Mouse (Mus musculus): Measurements from ENCODE around the gene Pdgfb. TPM values are rescaled to one million over a fixed set of nuclear protein-coding genes. Genes with fewer than 3 reads are reported as not detected.
A peak's percentile ranks its signal among the peaks of the same experiment; 100 is the strongest.

The Pdgfb gene
- 1.5 and 2.0 TPM in 2 replicates for polyA plus RNA-seq (2014; fragmentation: Nextera tagmentation; extraction: Ambion mirVana)

DNA sequence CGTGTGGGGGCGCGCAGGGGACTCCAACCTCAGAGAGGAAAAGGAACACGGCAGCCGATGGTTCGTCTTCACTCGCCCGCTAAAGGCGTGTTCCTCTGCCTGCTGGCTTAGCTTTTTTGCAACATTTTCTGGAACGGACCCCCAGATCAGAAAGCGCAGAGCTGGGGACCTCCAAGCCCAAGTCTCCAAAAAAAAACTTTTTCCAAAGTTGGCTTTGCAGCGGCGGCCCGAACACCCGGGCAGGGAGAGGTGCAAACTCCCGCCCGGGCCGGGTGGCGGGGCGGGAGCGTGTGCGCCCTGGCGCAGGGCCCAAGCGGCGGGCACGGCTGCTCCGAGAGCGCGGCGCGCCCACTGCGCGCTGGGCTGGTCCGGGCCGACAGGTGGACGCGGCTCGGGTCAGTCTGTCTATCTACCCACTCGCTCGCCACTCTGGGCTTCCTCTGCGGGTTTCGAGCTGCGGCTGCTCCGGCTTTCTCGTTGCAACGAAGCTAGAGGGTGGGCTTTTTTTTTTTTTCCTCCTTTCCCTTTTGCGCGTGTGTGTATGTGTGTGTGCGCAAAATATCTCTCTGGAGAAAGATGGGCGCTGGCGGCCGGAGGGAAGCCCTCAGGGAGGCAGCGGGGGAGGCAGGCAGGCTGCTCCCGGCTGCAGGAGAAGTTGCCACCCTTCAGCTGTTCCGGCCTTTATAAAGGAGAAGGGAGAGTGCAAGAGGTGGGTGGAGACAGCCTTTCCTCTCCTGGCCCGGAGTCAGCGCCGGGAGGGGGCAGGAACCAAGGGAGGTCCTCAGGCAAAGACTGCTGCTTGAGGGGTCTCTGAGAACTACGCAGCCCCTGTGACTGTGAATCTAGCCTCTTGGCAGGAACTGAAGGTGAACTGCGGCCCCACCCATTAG, at the start of gene Pdgfb:
Gene Pdgfb, minus strand, starts transcription at position 657 of the 890 bp plus-strand sequence.
- peak; percentile 91 for DNase-seq (ENCODE audit: low spot score, missing footprints)
- no peak for ATAC-seq (ENCODE audit: low FRiP score)
- peak within 1 kb of the TSS; percentile 38 for H3K4me2 ChIP-seq
- H3K4me3 ChIP-seq (ENCODE audit: low read depth, low read length) = peak within 1 kb of the TSS; percentile 57
- no peak within 1 kb of the TSS for H3K27ac ChIP-seq (ENCODE audit: low read depth, low read length)
- peaks cover 62% of the 10 kb centered on the region for H3K27me3 ChIP-seq (ENCODE audit: control insufficient read depth, insufficient read depth, low read length)
- H3K36me3 ChIP-seq (ENCODE audit: control insufficient read depth, insufficient read depth, low read length) = no peaks in the 10 kb centered on the region
- WGBS = 1% methylated on average over 60 of the region's 60 CpGs
- peak within 1 kb of the TSS; percentile 3; the same call in 1 of the 2 replicates for H3K9ac ChIP-seq (ENCODE audit: low read length)
- H3K9me3 ChIP-seq (ENCODE audit: control insufficient read depth, low read length) = no peaks in the 10 kb centered on the region
- peaks cover 22% of the 10 kb centered on the region for H3K4me1 ChIP-seq (ENCODE audit: control insufficient read depth, insufficient read depth, low read length)

DNA sequence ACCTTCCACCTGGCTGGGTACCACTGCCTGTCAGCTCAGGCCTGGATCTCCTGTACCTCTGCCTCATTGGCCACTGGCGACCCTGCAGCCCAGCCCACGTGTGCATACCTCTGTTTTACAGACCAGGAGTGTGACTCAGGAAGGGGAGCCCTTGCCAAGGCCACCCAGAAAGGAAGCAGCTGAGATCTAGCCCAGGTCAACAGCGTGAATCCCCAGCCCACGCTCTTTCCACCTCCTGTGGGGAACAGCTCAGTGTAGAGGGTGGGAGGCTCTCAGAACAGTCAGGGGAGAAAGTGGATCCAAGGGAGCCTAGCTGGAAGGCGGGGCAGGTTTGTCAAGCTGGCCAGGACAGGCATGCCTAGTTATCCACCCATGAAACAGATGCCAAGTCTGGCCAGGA, 48.0 kb upstream of the Pdgfb start:
- H3K27me3 ChIP-seq (ENCODE audit: control insufficient read depth, insufficient read depth, low read length) = no peaks in the 10 kb centered on the region
- no peak overlapping the region for H3K9ac ChIP-seq (ENCODE audit: low read length)
- H3K9me3 ChIP-seq (ENCODE audit: control insufficient read depth, low read length) = no peaks in the 10 kb centered on the region
- no peak overlapping the region for H3K27ac ChIP-seq (ENCODE audit: low read depth, low read length)
- no peak for ATAC-seq (ENCODE audit: low FRiP score)
- DNase-seq (ENCODE audit: low spot score, missing footprints) = peak; percentile 54
- no peak overlapping the region for H3K4me2 ChIP-seq
- 47% methylated on average over 5 of the region's 5 CpGs for WGBS
- H3K36me3 ChIP-seq (ENCODE audit: control insufficient read depth, insufficient read depth, low read length) = no peaks in the 10 kb centered on the region
- no peaks in the 10 kb centered on the region for H3K4me1 ChIP-seq (ENCODE audit: control insufficient read depth, insufficient read depth, low read length)
- H3K4me3 ChIP-seq (ENCODE audit: low read depth, low read length) = no peak overlapping the region

DNA sequence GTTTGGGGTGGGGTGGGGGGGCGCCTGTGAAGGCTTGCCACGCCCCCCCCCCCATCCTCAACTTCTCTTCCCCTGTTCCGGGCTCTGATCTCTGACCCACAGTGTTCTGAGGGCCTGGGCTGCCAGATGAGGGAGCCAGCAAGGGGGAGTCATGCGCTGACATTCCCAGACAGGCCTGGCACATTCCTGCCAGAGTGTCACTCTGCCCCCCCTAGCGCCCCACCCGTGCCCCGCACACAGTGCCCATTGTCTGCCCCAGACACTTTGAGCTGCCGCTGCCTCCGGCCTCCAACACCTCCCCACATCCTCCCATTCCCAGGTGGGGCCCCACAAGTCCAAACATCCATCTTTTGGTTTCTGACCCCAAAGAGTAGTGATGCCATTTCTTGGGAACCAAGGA, 47.6 kb upstream of the Pdgfb start:
- Histone ChIP-seq H3K9ac (ENCODE audit: low read length) (no peak overlapping the region), H3K36me3 (ENCODE audit: control insufficient read depth, insufficient read depth, low read length) (no peaks in the 10 kb centered on the region), H3K4me2 (no peak overlapping the region), H3K27me3 (ENCODE audit: control insufficient read depth, insufficient read depth, low read length) (no peaks in the 10 kb centered on the region), H3K4me3 (ENCODE audit: low read depth, low read length) (no peak overlapping the region), H3K27ac (ENCODE audit: low read depth, low read length) (no peak overlapping the region), H3K4me1 (ENCODE audit: control insufficient read depth, insufficient read depth, low read length) (no peaks in the 10 kb centered on the region), H3K9me3 (ENCODE audit: control insufficient read depth, low read length) (no peaks in the 10 kb centered on the region)
- ATAC-seq (ENCODE audit: low FRiP score) (no peak), DNase-seq (ENCODE audit: low spot score, missing footprints) (no peak)
- 69% methylated on average over 8 of the region's 9 CpGs for WGBS

DNA sequence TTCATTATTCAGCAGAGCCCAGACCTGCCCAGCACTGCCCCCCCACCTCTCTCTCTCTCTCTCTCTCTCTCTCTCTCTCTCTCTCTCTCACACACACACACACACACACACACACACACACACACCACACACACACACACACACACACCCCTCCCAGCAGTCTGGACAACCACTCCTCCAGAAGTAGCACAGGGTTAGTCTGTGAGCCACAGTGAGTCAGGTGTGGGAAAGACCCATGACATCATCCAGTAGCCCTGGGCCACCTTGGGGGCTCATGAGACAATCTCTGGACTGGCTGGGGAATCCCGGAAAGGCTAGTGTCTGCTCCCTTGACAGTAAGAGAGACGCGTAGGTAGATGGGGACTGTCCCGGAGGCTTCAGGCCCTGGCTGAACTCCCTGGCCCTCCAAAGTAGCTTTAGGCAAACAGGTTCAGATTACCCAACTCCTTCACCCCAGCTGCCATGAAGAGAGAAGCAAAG, 46.3 kb upstream of the Pdgfb start:
- Histone ChIP-seq H3K36me3 (ENCODE audit: control insufficient read depth, insufficient read depth, low read length) (no peaks in the 10 kb centered on the region), H3K4me2 (no peak overlapping the region), H3K9ac (ENCODE audit: low read length) (no peak overlapping the region), H3K4me1 (ENCODE audit: control insufficient read depth, insufficient read depth, low read length) (no peaks in the 10 kb centered on the region), H3K27ac (ENCODE audit: low read depth, low read length) (no peak overlapping the region), H3K27me3 (ENCODE audit: control insufficient read depth, insufficient read depth, low read length) (no peaks in the 10 kb centered on the region), H3K9me3 (ENCODE audit: control insufficient read depth, low read length) (no peaks in the 10 kb centered on the region), H3K4me3 (ENCODE audit: low read depth, low read length) (no peak overlapping the region)
- WGBS = 85% methylated on average over 4 of the region's 4 CpGs
- DNase-seq (ENCODE audit: low spot score, missing footprints) (peak; percentile 53), ATAC-seq (ENCODE audit: low FRiP score) (no peak)

DNA sequence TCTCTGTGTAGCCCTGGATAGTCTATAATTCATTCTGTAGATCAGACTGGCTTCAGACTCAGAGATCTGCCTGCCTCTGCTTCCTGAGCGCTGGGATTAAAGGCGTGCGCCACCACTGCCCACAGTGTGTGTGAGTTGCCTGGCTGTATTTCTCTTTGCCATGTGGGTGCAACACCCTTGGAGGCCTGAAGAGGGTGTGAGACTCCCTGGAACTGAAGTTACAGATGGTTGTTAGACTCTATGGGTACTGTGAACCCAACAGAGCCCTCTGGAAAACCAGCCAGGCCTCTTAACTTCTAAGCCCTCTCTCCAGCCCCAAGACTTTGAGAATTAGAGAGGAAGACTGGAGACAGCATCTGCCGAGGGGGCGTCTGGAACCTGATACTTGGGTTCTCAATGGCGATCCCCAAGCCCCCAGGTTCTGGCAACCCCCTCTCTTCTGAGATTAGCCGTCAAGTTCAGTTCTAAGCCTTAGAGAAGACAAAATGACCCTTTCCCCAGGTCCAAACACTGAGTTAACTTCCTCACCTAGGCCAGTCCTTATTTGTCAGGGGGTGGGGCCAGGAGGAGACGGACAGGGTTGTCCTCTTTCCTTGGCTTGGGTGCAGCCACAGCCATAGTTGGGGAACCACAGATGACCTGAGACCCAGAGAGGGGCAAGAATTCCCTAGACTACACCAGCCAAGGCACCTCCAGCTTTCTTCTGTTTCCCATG, 45.7 kb upstream of the Pdgfb start:
- Histone ChIP-seq H3K9ac (ENCODE audit: low read length) (no peak overlapping the region), H3K27me3 (ENCODE audit: control insufficient read depth, insufficient read depth, low read length) (no peaks in the 10 kb centered on the region)
- no peak for ATAC-seq (ENCODE audit: low FRiP score)

DNA sequence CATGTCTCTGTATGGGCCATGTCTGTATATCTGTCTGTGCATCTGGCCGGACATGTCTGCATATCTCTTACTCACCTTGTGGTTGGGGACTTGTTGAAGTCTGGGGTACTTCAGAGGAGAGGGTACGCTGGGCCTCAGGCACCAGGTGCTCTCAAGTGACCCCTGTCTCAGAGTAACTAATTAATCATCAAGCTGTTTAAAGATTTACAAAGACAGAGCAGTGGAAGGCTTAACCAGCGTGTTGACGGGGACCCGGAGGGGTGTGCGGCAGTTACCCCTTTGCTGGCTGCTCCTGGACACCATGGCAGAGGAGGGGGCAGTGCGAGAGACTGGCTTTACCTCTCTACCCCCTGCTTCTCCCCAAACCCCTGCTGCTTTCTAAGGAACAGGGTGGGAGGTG, 44.8 kb upstream of the Pdgfb start:
- Histone ChIP-seq H3K27ac (ENCODE audit: low read depth, low read length) (no peak overlapping the region), H3K4me3 (ENCODE audit: low read depth, low read length) (no peak overlapping the region), H3K9ac (ENCODE audit: low read length) (no peak overlapping the region), H3K36me3 (ENCODE audit: control insufficient read depth, insufficient read depth, low read length) (no peaks in the 10 kb centered on the region), H3K9me3 (ENCODE audit: control insufficient read depth, low read length) (no peaks in the 10 kb centered on the region), H3K4me2 (no peak overlapping the region), H3K4me1 (ENCODE audit: control insufficient read depth, insufficient read depth, low read length) (no peaks in the 10 kb centered on the region), H3K27me3 (ENCODE audit: control insufficient read depth, insufficient read depth, low read length) (no peaks in the 10 kb centered on the region)
- no peak for ATAC-seq (ENCODE audit: low FRiP score)
- 89% methylated on average over 7 of the region's 7 CpGs for whole genome bisulfite sequencing
- DNase-seq (ENCODE audit: low spot score, missing footprints) = peak; percentile 51

More for the DNA sequence above, 45.7 kb upstream of the Pdgfb start:
- no peaks in the 10 kb centered on the region for H3K36me3 ChIP-seq (ENCODE audit: control insufficient read depth, insufficient read depth, low read length)
- no peak overlapping the region for H3K4me3 ChIP-seq (ENCODE audit: low read depth, low read length)
- H3K4me2 ChIP-seq = no peak overlapping the region
- DNase-seq (ENCODE audit: low spot score, missing footprints) = peak; percentile 69
- H3K9me3 ChIP-seq (ENCODE audit: control insufficient read depth, low read length) = no peaks in the 10 kb centered on the region
- WGBS = 93% methylated on average over 8 of the region's 8 CpGs
- no peak overlapping the region for H3K27ac ChIP-seq (ENCODE audit: low read depth, low read length)
- H3K4me1 ChIP-seq (ENCODE audit: control insufficient read depth, insufficient read depth, low read length) = no peaks in the 10 kb centered on the region

DNA sequence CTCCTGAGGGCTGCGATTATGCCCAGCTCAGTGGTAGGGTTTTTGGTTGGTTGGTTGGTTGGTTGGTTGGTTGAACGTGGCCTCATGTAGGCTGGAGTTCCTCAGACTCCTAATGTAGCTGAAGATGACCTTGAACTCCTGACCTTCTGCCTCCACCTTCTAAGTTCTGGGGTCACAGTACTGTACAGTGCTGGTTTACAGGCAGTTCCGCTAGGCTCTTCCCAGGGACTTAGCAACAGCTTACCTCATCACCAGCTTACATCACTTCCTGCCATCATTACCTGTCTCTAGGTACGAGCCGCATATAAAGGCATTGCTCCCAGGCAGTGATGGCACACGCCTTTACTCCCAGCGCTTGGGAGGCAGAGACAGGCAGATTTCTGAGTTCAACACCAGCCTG, 43.4 kb upstream of the Pdgfb start:
- H3K4me3 ChIP-seq (ENCODE audit: low read depth, low read length) = no peak overlapping the region
- no peak overlapping the region for H3K9ac ChIP-seq (ENCODE audit: low read length)
- WGBS = 89% methylated on average over 7 of the region's 7 CpGs
- no peak for ATAC-seq (ENCODE audit: low FRiP score)
- H3K9me3 ChIP-seq (ENCODE audit: control insufficient read depth, low read length) = no peaks in the 10 kb centered on the region
- no peaks in the 10 kb centered on the region for H3K36me3 ChIP-seq (ENCODE audit: control insufficient read depth, insufficient read depth, low read length)
- H3K4me2 ChIP-seq = no peak overlapping the region
- no peak overlapping the region for H3K27ac ChIP-seq (ENCODE audit: low read depth, low read length)
- no peaks in the 10 kb centered on the region for H3K4me1 ChIP-seq (ENCODE audit: control insufficient read depth, insufficient read depth, low read length)
- DNase-seq (ENCODE audit: low spot score, missing footprints) = peak; percentile 76
- no peaks in the 10 kb centered on the region for H3K27me3 ChIP-seq (ENCODE audit: control insufficient read depth, insufficient read depth, low read length)

DNA sequence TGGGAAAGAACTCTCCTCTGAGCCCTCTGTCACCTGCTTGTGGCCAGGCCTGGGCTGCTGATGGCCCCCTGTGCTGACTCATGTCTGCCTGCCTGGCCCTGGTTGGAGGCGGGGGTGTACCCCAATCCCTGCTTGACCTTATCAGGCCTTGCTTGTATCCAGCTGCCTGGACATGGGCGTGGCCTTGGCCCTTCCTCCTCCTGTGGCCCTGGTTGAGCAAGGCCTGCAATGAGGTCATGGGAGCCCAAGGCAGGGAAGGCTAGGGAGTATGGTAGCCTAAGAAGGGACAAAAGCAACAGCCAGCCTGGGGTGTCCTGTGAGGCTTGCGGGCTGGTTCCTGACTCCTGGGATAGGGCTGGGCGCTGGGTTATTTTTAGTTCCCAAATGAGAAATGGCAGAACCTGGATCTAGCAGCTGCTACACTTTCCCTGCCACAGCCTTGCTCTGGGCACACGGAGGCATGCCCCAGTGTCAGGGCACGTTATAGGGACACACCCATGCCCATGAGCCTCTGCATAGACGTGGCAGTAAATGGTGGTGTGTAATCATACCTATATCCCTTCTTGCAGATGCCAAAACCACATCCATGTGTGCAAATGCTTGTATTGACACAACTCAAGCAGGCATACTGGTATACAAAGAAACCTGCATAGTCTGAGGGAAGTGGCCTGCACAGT, 39.4 kb upstream of the Pdgfb start:
- no peak for ATAC-seq (ENCODE audit: low FRiP score)
- Histone ChIP-seq H3K4me1 (ENCODE audit: control insufficient read depth, insufficient read depth, low read length) (no peaks in the 10 kb centered on the region), H3K36me3 (ENCODE audit: control insufficient read depth, insufficient read depth, low read length) (no peaks in the 10 kb centered on the region), H3K9ac (ENCODE audit: low read length) (no peak overlapping the region), H3K4me2 (no peak overlapping the region), H3K4me3 (ENCODE audit: low read depth, low read length) (no peak overlapping the region), H3K9me3 (ENCODE audit: control insufficient read depth, low read length) (no peaks in the 10 kb centered on the region), H3K27ac (ENCODE audit: low read depth, low read length) (no peak overlapping the region), H3K27me3 (ENCODE audit: control insufficient read depth, insufficient read depth, low read length) (no peaks in the 10 kb centered on the region)
- WGBS = 84% methylated on average over 7 of the region's 7 CpGs
- DNase-seq (ENCODE audit: low spot score, missing footprints) = peak; percentile 26
